ENCODE assay signal across 19 mouse cellular contexts in genomic region chr11:65049090-65049489, GRCm38 (mm10).
DNase-seq lines count a peak whose midpoint lies in the region; ATAC-seq lines count a peak whose summit lies in the region.
"Had no signal": no experiment of that assay in that cellular context is flagged by ENCODE, and none has a peak within 500 bp of the region (broad histone marks: within the 10 kb centered on the region; RNA-seq: fewer than 3 reads in every experiment).

No protein-coding gene starts in this region.

- H3K27me3 ChIP-seq in limb, embryonic 15.5 days, result no peaks in the 10 kb centered on the region
- no peaks in the 10 kb centered on the region for H3K27me3 ChIP-seq in midbrain, embryonic 10.5 days (ENCODE audit: low read depth, poor library complexity, severe bottlenecking)
- H3K27me3 ChIP-seq: heart, embryonic 13.5 days; limb, embryonic 12.5 days; liver, embryonic 15.5 days had no signal

- H3K9me3 ChIP-seq in limb, embryonic 15.5 days, result no peaks in the 10 kb centered on the region
- no peaks in the 10 kb centered on the region for H3K9me3 ChIP-seq in midbrain, embryonic 10.5 days (replicated peaks)
- H3K9me3 ChIP-seq: heart, embryonic 13.5 days; limb, embryonic 12.5 days; liver, embryonic 15.5 days had no signal

- peaks cover 6% of the 10 kb centered on the region for H3K4me1 ChIP-seq in limb, embryonic 15.5 days
- peaks cover 3% of the 10 kb centered on the region; the same call in 1 of the 2 replicates for H3K4me1 ChIP-seq in midbrain, embryonic 10.5 days
- H3K4me1 ChIP-seq: heart, embryonic 13.5 days; limb, embryonic 12.5 days; liver, embryonic 15.5 days had no signal

- no peak overlapping the region for H3K9ac ChIP-seq in limb, embryonic 15.5 days
- H3K9ac ChIP-seq: heart, embryonic 13.5 days; limb, embryonic 12.5 days; liver, embryonic 15.5 days had no signal

- no peaks in the 10 kb centered on the region for H3K36me3 ChIP-seq in limb, embryonic 15.5 days
- no peaks in the 10 kb centered on the region for H3K36me3 ChIP-seq in midbrain, embryonic 10.5 days
- H3K36me3 ChIP-seq: limb, embryonic 12.5 days; liver, embryonic 15.5 days had no signal

- H3K4me2 ChIP-seq in limb, embryonic 15.5 days, result 0 out of 2 replicates have a peak overlapping the region, but pooled peaks have one; percentile 5
- H3K4me2 ChIP-seq: heart, embryonic 13.5 days; limb, embryonic 12.5 days; liver, embryonic 15.5 days had no signal

- H3K27ac ChIP-seq in limb, embryonic 15.5 days, result 0 out of 2 replicates have a peak overlapping the region, but pooled peaks have one; percentile 43
- no peak overlapping the region for H3K27ac ChIP-seq in midbrain, embryonic 10.5 days (replicated peaks)
- H3K27ac ChIP-seq: heart, embryonic 13.5 days; limb, embryonic 12.5 days; liver, embryonic 15.5 days had no signal

- DNase-seq in layer of hippocampus, adult 9-11 months, result peak; percentile 25
- no peak for DNase-seq in layer of hippocampus, postnatal 14 days (ENCODE audit: low spot score in 2 of 2)
- peak; percentile 25 to 59 for DNase-seq in right cerebral cortex, postnatal 36 days (ENCODE audit: low spot score in 2 of 2)
- no peak for DNase-seq in right cerebral cortex, postnatal 10 days (ENCODE audit: low spot score in 2 of 2)
- DNase-seq in cerebellum, postnatal 25 days, result peak; percentile 84 to 92
- DNase-seq in midbrain, embryonic 10.5 days (ENCODE audit: low spot score), result no peak
- no peak for DNase-seq in kidney, postnatal 25 days
- DNase-seq: adrenal gland, postnatal 10 days; heart, postnatal 4 days; kidney, adult 18-20 months; kidney, postnatal 14 days; thymus, adult 2 months had no signal

- 54% methylated on average over 7 of the region's 7 CpGs for WGBS in limb, embryonic 15.5 days
- 84% methylated on average over 7 of the region's 7 CpGs for WGBS in midbrain, embryonic 10.5 days

- no peak for ATAC-seq in limb, embryonic 15.5 days (ENCODE audit: insufficient number of reproducible peaks, low FRiP score, low TSS enrichment, low read depth)
- ATAC-seq: forebrain, embryonic 14.5 days; hindbrain, embryonic 16.5 days; lung, postnatal 0 days had no signal

- no peak overlapping the region for H3K4me3 ChIP-seq in limb, embryonic 15.5 days
- no peak overlapping the region for H3K4me3 ChIP-seq in midbrain, embryonic 10.5 days
- H3K4me3 ChIP-seq: heart, embryonic 13.5 days; limb, embryonic 12.5 days; liver, embryonic 15.5 days had no signal

Comparison
In these comparisons a context has a peak if more than half of its experiments do, and no peak if none do; other contexts are left out.
1. DNase-seq: peak in layer of hippocampus, adult 9-11 months (single experiment), right cerebral cortex, postnatal 36 days (2 of 2) and cerebellum, postnatal 25 days (2 of 2); none in layer of hippocampus, postnatal 14 days (0 of 2), right cerebral cortex, postnatal 10 days (0 of 2), midbrain, embryonic 10.5 days (single experiment) and kidney, postnatal 25 days (0 of 2).